In genomic region chr1:187749931-187750330, GRCm38 (mm10) we compare ENCODE assay signal across 23 mouse cellular contexts.
"Had no signal": no experiment of that assay in that cellular context is flagged by ENCODE, and none has a peak within 500 bp of the region (broad histone marks: within the 10 kb centered on the region; RNA-seq: fewer than 3 reads in every experiment).

No protein-coding gene starts in this region.

- H3K27me3 ChIP-seq: heart, embryonic 15.5 days; hindbrain, embryonic 13.5 days; hindbrain, embryonic 15.5 days; kidney, embryonic 15.5 days; limb, embryonic 13.5 days; limb, embryonic 15.5 days; liver, embryonic 12.5 days had no signal

- DNase-seq: forebrain, postnatal 0 days; gastrocnemius, postnatal 14 days; gastrocnemius, postnatal 36 days; kidney, adult 11 months; kidney, adult 2 months; kidney, adult 9 months; kidney, postnatal 14 days; kidney, postnatal 36 days; layer of hippocampus, adult 9-11 months; layer of hippocampus, postnatal 36 days; left cerebral cortex, postnatal 4 days; lung, adult 18-20 months had no signal

- H3K9me3 ChIP-seq: heart, embryonic 15.5 days; hindbrain, embryonic 13.5 days; hindbrain, embryonic 15.5 days; kidney, embryonic 15.5 days; limb, embryonic 15.5 days had no signal

- H3K4me3 ChIP-seq: heart, embryonic 15.5 days; hindbrain, embryonic 13.5 days; hindbrain, embryonic 15.5 days; kidney, embryonic 15.5 days; limb, embryonic 13.5 days; limb, embryonic 15.5 days; liver, embryonic 12.5 days had no signal

- H3K4me2 ChIP-seq: heart, embryonic 15.5 days; hindbrain, embryonic 13.5 days; hindbrain, embryonic 15.5 days; kidney, embryonic 15.5 days; limb, embryonic 13.5 days; limb, embryonic 15.5 days; liver, embryonic 12.5 days had no signal

- H3K36me3 ChIP-seq: heart, embryonic 15.5 days; hindbrain, embryonic 13.5 days; hindbrain, embryonic 15.5 days; kidney, embryonic 15.5 days; limb, embryonic 13.5 days; limb, embryonic 15.5 days; liver, embryonic 12.5 days had no signal

- H3K4me1 ChIP-seq: hindbrain, embryonic 13.5 days; hindbrain, embryonic 15.5 days; kidney, embryonic 15.5 days; limb, embryonic 13.5 days; limb, embryonic 15.5 days; liver, embryonic 12.5 days had no signal

- H3K27ac ChIP-seq: heart, embryonic 15.5 days; hindbrain, embryonic 13.5 days; hindbrain, embryonic 15.5 days; hindbrain, postnatal 0 days; kidney, embryonic 15.5 days; kidney, postnatal 0 days; limb, embryonic 13.5 days; limb, embryonic 15.5 days; liver, embryonic 12.5 days; liver, embryonic 14.5 days had no signal

- H3K9ac ChIP-seq: forebrain, postnatal 0 days; heart, embryonic 15.5 days; hindbrain, embryonic 13.5 days; hindbrain, embryonic 15.5 days; kidney, embryonic 15.5 days; limb, embryonic 13.5 days; limb, embryonic 15.5 days; liver, embryonic 12.5 days; liver, embryonic 14.5 days had no signal

- ATAC-seq: forebrain, postnatal 0 days; hindbrain, postnatal 0 days; intestine, embryonic 16.5 days; liver, embryonic 12.5 days had no signal
